Mouse (Mus musculus): Measurements from ENCODE around the gene Ppp1r9a. TPM values are rescaled to one million over a fixed set of nuclear protein-coding genes. Genes with fewer than 3 reads are reported as not detected.

The Ppp1r9a gene
- polyA plus RNA-seq, 1 experiment from 2014 or later, result 12.1 TPM

- no peaks in the 10 kb centered on the region for H3K27me3 ChIP-seq
- in situ Hi-C loops (cut with MboI; ENCODE audit: low pct_unique_long_range_greater_than_20kb), result no loop called here
- ChIA-PET POLR2A (no interaction called here), CTCF (no interaction called here)
- TF ChIP-seq CTCF (IDR thresholded peaks at IDR 0.05), result no peak
- DNase-seq (ENCODE audit: low read depth, low spot score), result no peak
- no peak for ATAC-seq
Observed at GRCm38 (mm10) chr6:5104238-5104637, 201.5 kb downstream of the Ppp1r9a start.

- DNase-seq (ENCODE audit: low read depth, low spot score), result no peak
- no peak for ATAC-seq
- H3K27me3 ChIP-seq, result no peaks in the 10 kb centered on the region
- ChIA-PET POLR2A (interaction anchor here (0.6 kb wide), 1 partner anchor 1215 kb away, joined by 5 read pairs; no protein-coding TSS in a partner anchor), CTCF (interaction anchor here (0.7 to 1.9 kb wide), 3 partner anchors 30 to 560 kb away, joined by 3 to 5 read pairs (median 5); no protein-coding TSS in a partner anchor)
- TF ChIP-seq CTCF (IDR thresholded peaks at IDR 0.05), result no peak
- in situ Hi-C loops (cut with MboI; ENCODE audit: low pct_unique_long_range_greater_than_20kb), result no loop called here
Observed at GRCm38 (mm10) chr6:5108494-5108893, 205.8 kb downstream of the Ppp1r9a start.

DNA sequence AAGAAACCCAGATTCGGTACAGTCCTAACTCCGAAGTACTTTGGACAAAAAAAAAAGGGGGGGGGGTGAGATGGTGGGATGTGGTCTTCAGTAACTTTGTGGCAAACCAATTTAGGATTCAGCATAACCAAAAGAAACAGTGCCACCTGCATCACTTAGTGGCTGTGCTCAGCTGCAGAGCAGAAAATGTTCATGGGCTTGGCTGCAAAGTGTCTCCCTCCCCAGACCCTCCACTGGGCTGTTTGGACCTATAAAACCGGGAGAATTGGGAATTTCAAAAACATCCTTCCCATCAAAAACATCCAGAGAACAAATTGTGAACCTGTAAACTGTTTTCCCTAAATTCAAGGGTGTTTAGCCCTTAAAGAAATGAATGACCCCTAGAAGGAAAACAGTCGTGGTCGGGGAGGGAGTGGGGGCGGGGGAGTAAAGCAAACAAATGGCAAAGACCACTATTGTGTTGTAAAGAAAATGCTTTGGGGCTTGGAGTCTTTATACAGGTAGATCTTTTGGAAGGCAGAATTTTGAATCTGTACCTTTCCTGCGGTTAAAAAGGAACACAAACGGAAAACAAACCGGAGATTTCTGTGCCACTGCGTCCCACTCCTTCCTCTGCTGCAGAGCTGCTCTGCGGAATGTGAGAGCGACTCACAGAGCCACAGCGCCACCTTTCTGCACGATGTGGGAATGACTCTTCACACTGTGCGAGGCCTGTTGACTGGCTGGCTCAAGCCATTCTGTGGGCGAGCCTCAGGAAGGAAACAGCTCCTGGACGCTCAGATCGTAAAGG lies 207.4 kb downstream of the Ppp1r9a start:
- ChIA-PET POLR2A (no interaction called here), CTCF (interaction anchor here (0.6 to 1.7 kb wide), 9 partner anchors 10 to 564 kb away, joined by 3 to 5 read pairs (median 3); no protein-coding TSS in a partner anchor)
- H3K27me3 ChIP-seq, result no peaks in the 10 kb centered on the region
- DNase-seq (ENCODE audit: low read depth, low spot score), result peak; percentile 46
- in situ Hi-C loops (cut with MboI; ENCODE audit: low pct_unique_long_range_greater_than_20kb), result loop anchor here (5.0 to 10.0 kb wide), 5 partner anchors 272 to 695 kb away; partner anchors contain the start of genes Asb4, Peg10 and Sgce
- peak; percentile 99 for TF ChIP-seq CTCF (IDR thresholded peaks at IDR 0.05)
- ATAC-seq, result peak; percentile 100

- H3K27me3 ChIP-seq, result no peaks in the 10 kb centered on the region
- DNase-seq (ENCODE audit: low read depth, low spot score) (no peak), ATAC-seq (no peak)
- POLR2A ChIA-PET, result no interaction called here
- CTCF ChIA-PET, result interaction anchor here (0.6 to 1.7 kb wide), 10 partner anchors 10 to 564 kb away, joined by 3 to 5 read pairs (median 3); no protein-coding TSS in a partner anchor
- in situ Hi-C loops (cut with MboI; ENCODE audit: low pct_unique_long_range_greater_than_20kb), result loop anchor here (5.0 to 10.0 kb wide), 5 partner anchors 272 to 696 kb away; partner anchors contain the start of genes Asb4, Peg10 and Sgce
- no peak for TF ChIP-seq CTCF (IDR thresholded peaks at IDR 0.05)
Observed at GRCm38 (mm10) chr6:5110715-5111048, 208.0 kb downstream of the Ppp1r9a start.

DNA sequence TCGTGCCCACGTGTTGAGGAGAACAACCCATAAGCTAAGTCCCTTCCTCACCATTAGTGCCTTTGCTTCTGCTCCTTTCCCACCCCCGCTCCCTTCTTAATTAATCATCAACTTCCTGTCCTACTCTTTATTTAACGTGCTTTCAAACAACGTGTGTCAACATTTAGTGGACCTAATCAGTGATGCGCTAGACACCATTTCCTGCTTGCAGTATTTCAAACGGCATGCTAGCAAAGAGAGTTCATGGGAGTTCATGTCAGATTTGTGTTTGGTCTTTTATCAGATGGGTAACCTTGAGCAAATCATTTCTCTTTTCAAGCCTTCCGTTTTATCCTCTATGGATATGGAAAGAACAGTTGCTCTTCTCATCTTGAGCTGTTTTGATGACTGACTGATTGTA lies 210.4 kb downstream of the Ppp1r9a start:
- CTCF ChIA-PET, result interaction anchor here (0.8 kb wide), 2 partner anchors 15 to 271 kb away, joined by 3 read pairs; no protein-coding TSS in a partner anchor

GRCm38 (mm10) chr6:5113734-5114133 lies 211.0 kb downstream of the Ppp1r9a start:
- ChIA-PET POLR2A (no interaction called here), CTCF (interaction anchor here (0.8 kb wide), 2 partner anchors 14 to 270 kb away, joined by 3 read pairs; no protein-coding TSS in a partner anchor)
- no peaks in the 10 kb centered on the region for H3K27me3 ChIP-seq
- no peak for TF ChIP-seq CTCF (IDR thresholded peaks at IDR 0.05)
- DNase-seq (ENCODE audit: low read depth, low spot score) (no peak), ATAC-seq (no peak)
- in situ Hi-C loops (cut with MboI; ENCODE audit: low pct_unique_long_range_greater_than_20kb), result loop anchor here (5.0 to 10.0 kb wide), 5 partner anchors 269 to 699 kb away; partner anchors contain the start of genes Asb4, Peg10 and Sgce

More for the DNA sequence above, 210.4 kb downstream of the Ppp1r9a start:
- ATAC-seq, result no peak
- no peak for TF ChIP-seq CTCF (IDR thresholded peaks at IDR 0.05)
- no peak for DNase-seq (ENCODE audit: low read depth, low spot score)
- in situ Hi-C loops (cut with MboI; ENCODE audit: low pct_unique_long_range_greater_than_20kb), result loop anchor here (5.0 to 10.0 kb wide), 5 partner anchors 269 to 698 kb away; partner anchors contain the start of genes Asb4, Peg10 and Sgce
- no peaks in the 10 kb centered on the region for H3K27me3 ChIP-seq
- POLR2A ChIA-PET, result no interaction called here

DNA sequence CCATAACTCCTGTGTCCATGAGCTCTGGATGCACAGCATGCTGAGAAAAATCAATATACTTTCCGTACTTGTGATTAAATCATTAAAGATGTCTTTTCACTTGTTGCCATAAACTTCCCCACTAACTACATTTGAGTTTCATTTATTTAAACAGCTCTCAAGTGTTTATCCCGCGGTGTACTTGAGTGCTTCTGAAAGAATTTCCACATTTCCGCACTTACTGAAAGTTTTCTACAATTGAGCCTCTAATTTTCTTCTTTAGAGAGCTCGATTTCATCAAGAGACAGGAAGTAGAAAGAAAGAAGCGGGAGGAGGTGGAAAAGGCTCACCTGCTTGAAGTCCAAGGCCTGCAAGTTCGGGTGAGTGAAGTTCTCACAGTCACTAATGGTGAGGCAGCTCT lies 212.1 kb downstream of the Ppp1r9a start:
- in situ Hi-C loops (cut with MboI; ENCODE audit: low pct_unique_long_range_greater_than_20kb), result loop anchor here (5.0 to 10.0 kb wide), 5 partner anchors 267 to 700 kb away; partner anchors contain the start of genes Asb4, Peg10 and Sgce
- no peak for ATAC-seq
- ChIA-PET CTCF (no interaction called here), POLR2A (no interaction called here)
- no peak for TF ChIP-seq CTCF (IDR thresholded peaks at IDR 0.05)
- no peak for DNase-seq (ENCODE audit: low read depth, low spot score)
- H3K27me3 ChIP-seq, result no peaks in the 10 kb centered on the region

DNA sequence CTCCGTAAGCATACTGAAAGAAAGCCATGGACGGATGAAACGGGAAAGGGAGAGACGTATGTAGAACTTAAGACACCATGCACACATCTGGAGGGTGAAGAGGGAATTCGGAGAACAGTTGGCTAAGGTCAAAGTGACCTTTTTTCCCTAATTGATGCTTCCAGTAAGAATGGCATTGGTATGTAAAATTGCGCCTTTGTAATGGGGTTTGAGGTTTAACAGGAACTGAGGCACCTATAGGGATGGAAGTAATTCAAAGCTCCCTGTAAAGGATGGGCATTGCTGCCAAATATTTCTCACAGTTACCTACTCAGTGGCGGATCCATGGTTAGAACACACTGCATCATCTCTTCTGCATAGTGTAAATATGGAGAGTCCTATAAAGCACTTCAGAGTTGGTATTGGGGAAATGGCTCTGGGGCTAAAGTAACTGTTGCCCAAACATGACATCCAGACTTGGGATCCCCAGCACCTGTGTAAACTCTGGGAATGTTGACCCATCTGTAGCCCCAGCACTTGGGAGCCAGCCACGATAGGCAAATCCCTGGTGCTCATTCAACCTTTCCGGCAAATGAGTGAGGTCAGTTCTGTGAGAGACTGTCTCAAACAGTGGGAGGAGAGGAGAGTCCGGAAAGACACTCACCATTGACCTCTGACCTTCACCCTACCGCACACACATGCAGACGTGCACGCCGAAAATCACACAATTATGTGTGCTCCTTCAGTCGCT lies 216.6 kb downstream of the Ppp1r9a start:
- DNase-seq (ENCODE audit: low read depth, low spot score), result no peak
- TF ChIP-seq CTCF (IDR thresholded peaks at IDR 0.05), result no peak
- ChIA-PET POLR2A (no interaction called here), CTCF (interaction anchor here (1.0 kb wide), 1 partner anchor 10 kb away, joined by 3 read pairs; no protein-coding TSS in a partner anchor)
- in situ Hi-C loops (cut with MboI; ENCODE audit: low pct_unique_long_range_greater_than_20kb), result loop anchor here (10.0 kb wide), 3 partner anchors 375 to 705 kb away; partner anchors contain the start of genes Peg10 and Sgce
- H3K27me3 ChIP-seq, result no peaks in the 10 kb centered on the region
- no peak for ATAC-seq

DNA sequence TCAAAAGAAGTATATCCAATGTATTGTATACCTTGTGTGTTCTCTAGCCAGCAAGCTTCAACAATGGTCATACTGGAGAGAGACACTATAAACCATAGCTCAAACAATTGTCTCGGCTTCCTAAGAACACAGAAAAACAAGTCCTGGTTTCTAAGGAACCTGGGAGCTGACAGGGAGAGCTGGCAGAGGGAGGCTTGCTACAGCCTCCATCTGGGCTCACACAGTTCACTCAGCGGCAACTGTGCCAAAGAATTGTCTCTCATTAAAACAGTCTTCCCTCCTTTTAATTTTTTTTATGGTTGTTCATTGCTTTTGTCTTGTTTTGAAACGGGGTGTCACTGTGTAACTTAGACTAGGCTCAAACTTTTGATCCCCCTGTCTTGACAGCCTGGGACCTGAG lies 217.5 kb downstream of the Ppp1r9a start:
- in situ Hi-C loops (cut with MboI; ENCODE audit: low pct_unique_long_range_greater_than_20kb), result no loop called here
- no peak for TF ChIP-seq CTCF (IDR thresholded peaks at IDR 0.05)
- DNase-seq (ENCODE audit: low read depth, low spot score) (no peak), ATAC-seq (no peak)
- H3K27me3 ChIP-seq, result no peaks in the 10 kb centered on the region
- CTCF ChIA-PET, result interaction anchor here (1.0 kb wide), 1 partner anchor 9 kb away, joined by 3 read pairs; no protein-coding TSS in a partner anchor
- POLR2A ChIA-PET, result no interaction called here

DNA sequence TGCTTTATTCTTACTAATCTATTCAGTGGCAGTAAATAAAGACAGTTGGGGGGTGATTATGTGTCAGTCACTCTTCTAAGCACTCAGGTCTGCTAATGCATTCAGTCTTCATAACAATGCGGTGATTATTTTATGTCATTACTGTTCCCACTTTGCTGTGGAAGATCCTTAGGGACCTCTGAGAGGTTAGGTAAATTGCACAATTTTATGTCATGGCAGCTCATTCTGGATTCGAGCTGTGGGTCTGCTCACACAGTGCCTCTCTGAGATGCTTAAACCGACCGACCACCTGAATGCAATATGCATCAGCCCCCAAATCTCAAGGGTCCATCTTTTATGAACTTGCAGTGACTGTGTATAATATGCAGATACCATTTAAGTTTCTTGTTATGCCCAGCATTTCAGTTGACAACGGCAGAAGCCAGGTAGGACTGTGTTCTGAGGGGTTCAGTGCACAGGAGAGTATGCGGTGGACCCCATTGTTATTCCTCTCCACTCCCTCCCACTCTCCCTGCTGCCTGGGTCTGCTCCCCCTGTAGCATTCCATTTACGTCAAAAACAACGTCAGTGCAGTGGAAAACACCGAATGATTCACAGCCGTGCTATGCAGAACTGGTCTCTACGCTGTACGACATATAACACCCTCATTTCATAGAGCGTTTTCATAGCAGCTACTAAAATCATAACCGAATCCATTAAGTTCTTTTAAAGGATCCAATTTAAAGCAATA lies 226.8 kb downstream of the Ppp1r9a start:
- TF ChIP-seq CTCF (IDR thresholded peaks at IDR 0.05), result no peak
- in situ Hi-C loops (cut with MboI; ENCODE audit: low pct_unique_long_range_greater_than_20kb), result no loop called here
- CTCF ChIA-PET, result interaction anchor here (1.2 to 1.6 kb wide), 2 partner anchors 9 to 22 kb away, joined by 3 read pairs; no protein-coding TSS in a partner anchor
- POLR2A ChIA-PET, result no interaction called here
- H3K27me3 ChIP-seq, result no peaks in the 10 kb centered on the region
- no peak for DNase-seq (ENCODE audit: low read depth, low spot score)
- ATAC-seq, result no peak

Measured in Patski (cell line).